In the genomic region with DNA sequence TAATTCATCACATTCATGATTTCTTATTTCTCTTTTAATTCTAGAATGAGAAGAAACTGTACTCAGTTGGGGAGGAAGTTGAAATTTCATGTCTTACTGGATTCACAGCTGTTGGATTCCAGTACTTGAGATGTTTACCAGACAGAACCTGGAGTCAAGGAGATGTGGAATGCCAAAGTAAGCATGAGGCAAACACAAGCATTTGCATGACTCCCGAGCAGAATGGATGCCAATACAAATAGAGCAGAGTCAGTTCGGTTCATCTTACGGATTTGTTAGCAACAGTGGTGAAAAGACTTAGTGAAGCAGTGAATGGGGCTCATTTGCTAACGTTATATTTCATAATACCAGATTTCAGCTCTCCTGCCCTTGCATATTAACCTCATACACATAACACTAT, we compare ENCODE assay signal across 15 mouse cellular contexts.
DNase-seq lines count a peak whose midpoint lies in the region; TF ChIP-seq lines count a peak whose summit lies in the region.
"Had no signal": no experiment of that assay in that cellular context is flagged by ENCODE, and none has a peak within 500 bp of the region (broad histone marks: within the 10 kb centered on the region; RNA-seq: fewer than 3 reads in every experiment).

No protein-coding gene starts in this region.

- peak; percentile 39 to 75 for DNase-seq in heart, adult 18-20 months
- DNase-seq in heart, postnatal 25 days (ENCODE audit: low spot score) = no peak
- DNase-seq in kidney, postnatal 14 days = peak; percentile 31
- no peak for DNase-seq in kidney, postnatal 10 days
- peak; percentile 9 for DNase-seq in Muller cell, postnatal 12 days (ENCODE audit: inconsistent ontology term)
- DNase-seq in brain, embryonic 14.5 days (ENCODE audit: low read depth) = peak; percentile 19
- DNase-seq in frontal cortex, postnatal 36 days (ENCODE audit: low spot score in 2 of 2) = no peak
- no peak for DNase-seq in right cerebral cortex, postnatal 14 days
- DNase-seq: adrenal gland, adult 8-10 months; cerebellum, postnatal 10 days; forebrain, postnatal 0 days; kidney, postnatal 4 days; liver, embryonic 13.5 days; retina, postnatal 1 day; right cerebral cortex, postnatal 4 days had no signal

- TF ChIP-seq CTCF in brain, embryonic 14.5 days (IDR thresholded peaks at IDR 0.05; ENCODE audit: borderline replicate concordance, extremely low read depth, insufficient read depth, insufficient read length) = no peak

- no peak for TF ChIP-seq POLR2A in brain, embryonic 14.5 days (IDR thresholded peaks at IDR 0.05; ENCODE audit: borderline replicate concordance, extremely low read depth, insufficient read depth, insufficient read length, poor library complexity, severe bottlenecking)

- intact Hi-C loops in heart, postnatal 25 days (cut with DNase I) = no loop called here

Comparison
In these comparisons a context has a peak if more than half of its experiments do, and no peak if none do; other contexts are left out.
1. DNase-seq: peak in heart, adult 18-20 months (2 of 2), kidney, postnatal 14 days (single experiment), Muller cell, postnatal 12 days (single experiment) and brain, embryonic 14.5 days (single experiment); none in heart, postnatal 25 days (single experiment), kidney, postnatal 10 days (single experiment), frontal cortex, postnatal 36 days (0 of 2) and right cerebral cortex, postnatal 14 days (single experiment).